Mouse (Mus musculus) gastrocnemius, adult 18-20 months (tissue): ENCODE measurements around the gene Pcgf1. TPM values are rescaled to one million over a fixed set of nuclear protein-coding genes. Genes with fewer than 3 reads are reported as not detected.

ENCODE experiments used
- DNase-seq: peaks from one replicate; pipeline ENCODE4 v3.0.0; 2021; ENCODE audit warnings: low spot score
- long read RNA-seq, 2 experiments: library from polyadenylated mRNA; stranded (forward); transcript quantifications; one replicate each; pipeline ENCODE4 v2.0.0; 2021
- total RNA-seq, 2 experiments: library from RNA; stranded (reverse); gene quantifications; 2 replicates each; pipeline ENCODE4 v1.2.3; 2021

Gene Pcgf1
- total RNA-seq, result 1 to 10 TPM; 9.1 to 9.3 TPM
- long read RNA-seq, experiment 1, partial matches to known transcripts, result 2 of 4 reads
- long read RNA-seq, experiment 1, other reads (novel, unspliced or antisense), result 1 of 4 reads
- long read RNA-seq, experiment 2, partial matches to known transcripts, result 0 of 4 reads
- long read RNA-seq, experiment 2, other reads (novel, unspliced or antisense), result 1 of 4 reads

GRCm38 (mm10) chr6:83077630-83078323, at the start of gene Pcgf1:
Gene Pcgf1 (plus strand): TSS chr6:83077869.
- DNase-seq, result no peak

GRCm38 (mm10) chr6:83029777-83030176, 47.9 kb upstream of the Pcgf1 start:
- no peak for DNase-seq

GRCm38 (mm10) chr6:83031111-83031510, 46.6 kb upstream of the Pcgf1 start:
- no peak for DNase-seq

GRCm38 (mm10) chr6:83031921-83032590, 45.6 kb upstream of the Pcgf1 start:
- no peak for DNase-seq

- no peak for DNase-seq
These were observed 44.9 kb upstream of the Pcgf1 start for GRCm38 (mm10) chr6:83032769-83033191.

GRCm38 (mm10) chr6:83033249-83034185, 44.2 kb upstream of the Pcgf1 start, which contains the start of the genes Dok1 and Loxl3:
Gene Dok1 (minus strand): TSS chr6:83033471.
Gene Loxl3 (plus strand): TSS chr6:83034173.
- peak; percentile 76 for DNase-seq

- DNase-seq, result no peak
These were observed 43.1 kb upstream of the Pcgf1 start for GRCm38 (mm10) chr6:83034463-83035055.

- DNase-seq, result no peak
These were observed 40.5 kb upstream of the Pcgf1 start for GRCm38 (mm10) chr6:83037188-83037587.

- DNase-seq, result peak; percentile 94
These were observed 39.1 kb upstream of the Pcgf1 start for GRCm38 (mm10) chr6:83038496-83039012.

- DNase-seq, result no peak
These were observed 37.1 kb upstream of the Pcgf1 start for GRCm38 (mm10) chr6:83040601-83041000.

GRCm38 (mm10) chr6:83043561-83043960, 34.1 kb upstream of the Pcgf1 start:
- no peak for DNase-seq

GRCm38 (mm10) chr6:83043993-83044392, 33.7 kb upstream of the Pcgf1 start:
- DNase-seq, result no peak

GRCm38 (mm10) chr6:83044742-83045141, 32.9 kb upstream of the Pcgf1 start:
- no peak for DNase-seq

GRCm38 (mm10) chr6:83049367-83049766, 28.3 kb upstream of the Pcgf1 start:
- DNase-seq, result no peak

GRCm38 (mm10) chr6:83053136-83053960, 24.3 kb upstream of the Pcgf1 start:
- DNase-seq, result no peak

GRCm38 (mm10) chr6:83054074-83054851, 23.4 kb upstream of the Pcgf1 start, which contains the start of gene Aup1:
Gene Aup1 (plus strand): TSS chr6:83054521.
- peak; percentile 97 for DNase-seq

- no peak for DNase-seq
These were observed 22.7 kb upstream of the Pcgf1 start, which contains the start of gene Htra2 for GRCm38 (mm10) chr6:83054871-83055431. Gene Htra2 (minus strand): TSS chr6:83055273.

GRCm38 (mm10) chr6:83057790-83058189, 19.9 kb upstream of the Pcgf1 start, which contains the start of gene Dqx1:
Gene Dqx1 (plus strand): TSS chr6:83057844.
- no peak for DNase-seq
